10 mouse cellular contexts compared by ENCODE assay signal in genomic region chr4:127989347-127989995, GRCm38 (mm10). TPM values are rescaled to one million over a fixed set of nuclear protein-coding genes. Genes with fewer than 3 reads are reported as not detected.
DNase-seq lines count a peak whose midpoint lies in the region; ATAC-seq lines count a peak whose summit lies in the region.
"Had no signal": no experiment of that assay in that cellular context is flagged by ENCODE, and none has a peak within 500 bp of the region (broad histone marks: within the 10 kb centered on the region; RNA-seq: fewer than 3 reads in every experiment).

No protein-coding gene starts in this region.

- peak; percentile 83 for DNase-seq in brain, adult 2 months (ENCODE audit: low read depth, low spot score)
- peak; percentile 77 to 81 for DNase-seq in cerebellum, postnatal 36 days
- DNase-seq in hindbrain, embryonic 11.5 days (ENCODE audit: low spot score) = peak; percentile 60
- no peak for DNase-seq in adrenal gland, postnatal 36 days
- DNase-seq in adrenal gland, adult 2 months = no peak
- no peak for DNase-seq in natural killer cell, adult 2 months (ENCODE audit: low spot score in 2 of 2)
- DNase-seq in lung, adult 18-20 months = no peak

- peak overlapping the region; percentile 86 for H3K4me2 ChIP-seq in hindbrain, embryonic 11.5 days (replicated peaks; ENCODE audit: low read depth, low read length)
- peak overlapping the region; percentile 79 for H3K4me2 ChIP-seq in midbrain, embryonic 12.5 days (replicated peaks)
- H3K4me2 ChIP-seq: lung, embryonic 15.5 days had no signal

- ATAC-seq in hindbrain, embryonic 11.5 days (ENCODE audit: low FRiP score) = no peak
- ATAC-seq in midbrain, embryonic 12.5 days (ENCODE audit: low FRiP score, low read depth) = no peak

- peaks cover 38% of the 10 kb centered on the region for H3K27me3 ChIP-seq in hindbrain, embryonic 11.5 days (ENCODE audit: control insufficient read depth, insufficient read depth, low read length)
- H3K27me3 ChIP-seq in midbrain, embryonic 12.5 days = peaks cover 62% of the 10 kb centered on the region

- no peak overlapping the region for H3K9ac ChIP-seq in hindbrain, embryonic 11.5 days (ENCODE audit: low read depth, low read length)
- peak overlapping the region; percentile 83; the same call in 1 of the 2 replicates for H3K9ac ChIP-seq in midbrain, embryonic 12.5 days (replicated peaks)
- H3K9ac ChIP-seq: lung, embryonic 15.5 days had no signal

- H3K9me3 ChIP-seq in hindbrain, embryonic 11.5 days (ENCODE audit: control insufficient read depth, low read length) = no peaks in the 10 kb centered on the region
- no peaks in the 10 kb centered on the region for H3K9me3 ChIP-seq in midbrain, embryonic 12.5 days
- H3K9me3 ChIP-seq: lung, embryonic 15.5 days had no signal

- peak overlapping the region; percentile 61 for H3K4me3 ChIP-seq in hindbrain, embryonic 11.5 days (ENCODE audit: low read depth, low read length)
- peak overlapping the region; percentile 66 for H3K4me3 ChIP-seq in midbrain, embryonic 12.5 days

- peaks cover 2% of the 10 kb centered on the region for H3K4me1 ChIP-seq in hindbrain, embryonic 11.5 days (replicated peaks; ENCODE audit: control insufficient read depth, insufficient read depth, low read length)
- peaks cover 38% of the 10 kb centered on the region for H3K4me1 ChIP-seq in midbrain, embryonic 12.5 days

- no peak overlapping the region for H3K27ac ChIP-seq in hindbrain, embryonic 11.5 days (ENCODE audit: low read depth, low read length)
- H3K27ac ChIP-seq in midbrain, embryonic 12.5 days (replicated peaks) = no peak overlapping the region
- H3K27ac ChIP-seq: lung, embryonic 15.5 days had no signal

- H3K36me3 ChIP-seq in hindbrain, embryonic 11.5 days (ENCODE audit: control insufficient read depth, insufficient read depth, low read length) = no peaks in the 10 kb centered on the region
- no peaks in the 10 kb centered on the region for H3K36me3 ChIP-seq in midbrain, embryonic 12.5 days
- H3K36me3 ChIP-seq: lung, embryonic 15.5 days had no signal

- WGBS in hindbrain, embryonic 11.5 days = 10% methylated on average over 18 of the region's 18 CpGs
- WGBS in midbrain, embryonic 12.5 days = 7% methylated on average over 18 of the region's 18 CpGs

RNA-seq across cellular contexts. Expression of gene Csmd2, which starts 1.8 kb away (rescaled TPM):
- polyA plus RNA-seq in hindbrain, embryonic 11.5 days (2014; fragmentation: Nextera tagmentation; extraction: Ambion mirVana) = 1.3 and 1.9 TPM in 2 replicates
- 5.2 and 5.6 TPM in 2 replicates for polyA plus RNA-seq in midbrain, embryonic 12.5 days (2016; fragmentation: Nextera tagmentation; extraction: Ambion mirVana)
- 1 to 10 TPM in 1 of 2 experiments, under 1 TPM in 1; 0.70 to 1.3 TPM for total RNA-seq in adrenal gland, postnatal 36 days (2021)
- under 1 TPM; 0.21 to 0.49 TPM for total RNA-seq in adrenal gland, adult 2 months (2021)
- 1.1 and 1.9 TPM in 2 replicates for polyA plus RNA-seq in adrenal gland, adult 2 months (2012; rRNA removed)

RNA-seq across cellular contexts. Expression of gene CK137956, which starts 18.7 kb away (rescaled TPM):
- 0.94 and 1.5 TPM in 2 replicates for polyA plus RNA-seq in hindbrain, embryonic 11.5 days (2014; fragmentation: Nextera tagmentation; extraction: Ambion mirVana)
- 0.41 and 0.67 TPM in 2 replicates for polyA plus RNA-seq in midbrain, embryonic 12.5 days (2016; fragmentation: Nextera tagmentation; extraction: Ambion mirVana)
- total RNA-seq in adrenal gland, postnatal 36 days (2021) = not detected
- not detected for total RNA-seq in adrenal gland, adult 2 months (2021)
- polyA plus RNA-seq in adrenal gland, adult 2 months (2012; rRNA removed) = not detected in 2 replicates
- polyA plus RNA-seq: heart, embryonic 14.5 days; lung, embryonic 15.5 days had no signal

Comparison
In these comparisons a context has a peak if more than half of its experiments do, and no peak if none do; other contexts are left out.
1. DNase-seq: peak in brain, adult 2 months (single experiment), cerebellum, postnatal 36 days (2 of 2) and hindbrain, embryonic 11.5 days (single experiment); none in adrenal gland, postnatal 36 days (0 of 2), adrenal gland, adult 2 months (single experiment), natural killer cell, adult 2 months (0 of 2) and lung, adult 18-20 months (0 of 2).